Mouse (Mus musculus): Measurements from ENCODE around the gene Hmg20b.
A peak's percentile ranks its signal among the peaks of the same experiment; 100 is the strongest.

GRCm38 (mm10) chr10:81302781-81303218, 47.5 kb downstream of the Hmg20b start:
- TF ChIP-seq SRF (IDR thresholded peaks at IDR 0.05; ENCODE audit: control insufficient read depth, insufficient read length, low read depth) (no peak), TCF12 (IDR thresholded peaks at IDR 0.05; ENCODE audit: insufficient read depth, poor library complexity, severe bottlenecking) (no peak), E2F4 (IDR thresholded peaks at IDR 0.05; ENCODE audit: insufficient read depth) (no peak), USF1 (IDR thresholded peaks at IDR 0.05; ENCODE audit: low read depth) (no peak), POLR2A (IDR thresholded peaks at IDR 0.05; ENCODE audit: insufficient read length, low read depth) (no peak), CEBPB (IDR thresholded peaks at IDR 0.05; ENCODE audit: insufficient read depth, poor library complexity, severe bottlenecking) (no peak), MYOD1 (IDR thresholded peaks at IDR 0.05; ENCODE audit: control insufficient read depth in 1 of 3, insufficient read length in 2 of 3, low read depth in 2 of 3) (peak in 1 of 3 experiments; percentile 67), MAX (IDR thresholded peaks at IDR 0.05; ENCODE audit: low read depth) (no peak), POLR2AphosphoS2 (IDR thresholded peaks at IDR 0.05; ENCODE audit: insufficient read length, low read depth) (no peak)

Measured in myocyte (in vitro differentiated cells).